12 mouse cellular contexts compared by ENCODE assay signal in genomic region chr14:58505841-58506240, GRCm38 (mm10).
DNase-seq lines count a peak whose midpoint lies in the region; ATAC-seq lines count a peak whose summit lies in the region.
"Had no signal": no experiment of that assay in that cellular context is flagged by ENCODE, and none has a peak within 500 bp of the region (broad histone marks: within the 10 kb centered on the region; RNA-seq: fewer than 3 reads in every experiment).

No protein-coding gene starts in this region.

- intact Hi-C loops in left cerebral cortex, postnatal 36 days (cut with DNase I): no loop called here

- H3K4me3 ChIP-seq in heart, embryonic 10.5 days: no peak overlapping the region
- H3K4me3 ChIP-seq in kidney, embryonic 15.5 days (replicated peaks): no peak overlapping the region
- H3K4me3 ChIP-seq: megakaryocyte, embryonic 14.5 days had no signal

- 0 out of 2 replicates have a peak, but pooled peaks cover 6% of the 10 kb centered on the region for H3K4me1 ChIP-seq in heart, embryonic 10.5 days
- H3K4me1 ChIP-seq in kidney, embryonic 15.5 days: peaks cover 10% of the 10 kb centered on the region
- H3K4me1 ChIP-seq: megakaryocyte, embryonic 14.5 days had no signal

- no peaks in the 10 kb centered on the region for H3K27me3 ChIP-seq in heart, embryonic 10.5 days (ENCODE audit: insufficient read depth, poor library complexity, severe bottlenecking)
- no peaks in the 10 kb centered on the region for H3K27me3 ChIP-seq in kidney, embryonic 15.5 days
- H3K27me3 ChIP-seq: megakaryocyte, embryonic 14.5 days had no signal

- H3K36me3 ChIP-seq in heart, embryonic 10.5 days: no peaks in the 10 kb centered on the region
- H3K36me3 ChIP-seq in kidney, embryonic 15.5 days: no peaks in the 10 kb centered on the region

- no peak overlapping the region for H3K27ac ChIP-seq in heart, embryonic 10.5 days
- no peak overlapping the region for H3K27ac ChIP-seq in kidney, embryonic 15.5 days

- no peak overlapping the region for H3K4me2 ChIP-seq in kidney, embryonic 15.5 days

- DNase-seq in heart, adult 8-10 months (ENCODE audit: low spot score): peak; percentile 19
- DNase-seq in heart, embryonic 10.5 days (ENCODE audit: low spot score): no peak
- DNase-seq in retina, embryonic 14.5 days (ENCODE audit: low spot score): no peak
- no peak for DNase-seq in left cerebral cortex, postnatal 36 days (ENCODE audit: low spot score in 2 of 2)
- DNase-seq: B cell, adult 2 months; kidney, adult 11 months had no signal

- no peak overlapping the region for H3K9ac ChIP-seq in kidney, embryonic 15.5 days

- ATAC-seq in cerebellum, adult (ENCODE audit: insufficient number of reproducible peaks, low FRiP score, low TSS enrichment): peak; percentile 96
- ATAC-seq in common myeloid progenitor, adult 5-6 weeks (replicated peaks; ENCODE audit: low read depth, poor library complexity, severe bottlenecking): peak; percentile 72
- ATAC-seq in hematopoietic stem cell, adult 5-6 weeks (replicated peaks in 1 of 2; ENCODE audit: insufficient read depth in 1 of 2, low FRiP score in 2 of 2, low TSS enrichment in 1 of 2, low read depth in 1 of 2, poor library complexity in 2 of 2, severe bottlenecking in 2 of 2): peak; percentile 73 to 74
- no peak for ATAC-seq in kidney, embryonic 15.5 days (replicated peaks; ENCODE audit: low FRiP score)
- ATAC-seq: activated CD4-positive, CD25-positive, alpha-beta regulatory T cell, adult 4 months had no signal

- no peaks in the 10 kb centered on the region; the same call in 1 of the 2 replicates for H3K9me3 ChIP-seq in heart, embryonic 10.5 days
- H3K9me3 ChIP-seq in kidney, embryonic 15.5 days (replicated peaks): no peaks in the 10 kb centered on the region
